Mouse (Mus musculus) hindbrain, embryonic 11.5 days (tissue): ENCODE measurements around the gene Npy4r. TPM values are rescaled to one million over a fixed set of nuclear protein-coding genes. Genes with fewer than 3 reads are reported as not detected.

Source experiments
- ATAC-seq: fragments of 200-750 bp; cut with Nextera tagmentation; 2 replicates; pipeline ENCODE4 v1.8.0; 2017; ENCODE audit warnings: mild to moderate bottlenecking, moderate TSS enrichment, moderate library complexity; ENCODE audit not compliant: low FRiP score
- DNase-seq: peaks from one replicate; pipeline ENCODE4 v3.0.0-alpha.2; 2015; ENCODE audit warnings: low spot score
- H3K27ac ChIP-seq: fragments of 300-500 bp; sonication (generic); 2 replicates; pipeline ENCODE4 v1.5.1; 2014; ENCODE audit warnings: mild to moderate bottlenecking, low read depth, low read length
- H3K27me3 ChIP-seq: fragments of 300-500 bp; sonication (generic); 2 replicates; pipeline ENCODE4 v1.6.1; 2014; ENCODE audit warnings: mild to moderate bottlenecking, low read length, moderate library complexity, mixed read lengths; ENCODE audit not compliant: control insufficient read depth, insufficient read depth
- H3K36me3 ChIP-seq: fragments of 300-500 bp; sonication (generic); 2 replicates; pipeline ENCODE4 v1.6.1; 2014; ENCODE audit warnings: mild to moderate bottlenecking, low read length, moderate library complexity, mixed read lengths; ENCODE audit not compliant: control insufficient read depth, insufficient read depth
- H3K4me1 ChIP-seq: fragments of 300-500 bp; sonication (generic); replicated peaks from 2 replicates; pipeline ENCODE4 v1.6.1; 2014; ENCODE audit warnings: low read length, mixed read lengths; ENCODE audit not compliant: control insufficient read depth, insufficient read depth
- H3K4me2 ChIP-seq: fragments of 300-500 bp; sonication (generic); replicated peaks from 2 replicates; pipeline ENCODE4 v1.6.1; 2014; ENCODE audit warnings: mild to moderate bottlenecking, low read depth, low read length
- H3K4me3 ChIP-seq: fragments of 300-500 bp; sonication (generic); 2 replicates; pipeline ENCODE4 v1.5.1; 2014; ENCODE audit warnings: low read depth, low read length
- H3K9ac ChIP-seq: fragments of 300-500 bp; sonication (generic); 2 replicates; pipeline ENCODE4 v1.6.1; 2014; ENCODE audit warnings: low read depth, low read length
- H3K9me3 ChIP-seq: fragments of 300-500 bp; sonication (generic); 2 replicates; pipeline ENCODE4 v1.6.1; 2016; ENCODE audit warnings: low read length; ENCODE audit not compliant: control insufficient read depth
- WGBS: fragments of 180-500 bp; shearing (Covaris S2); extraction: QIAGEN DNeasy Blood & Tissue Kit; methylation state at CpG from one replicate; pipeline ENCODE4 v1.1.7; 2014; 5-methylcytosine and 5-hydroxymethylcytosine counted together
- polyA plus RNA-seq: library from polyadenylated mRNA; unstranded; fragments of >200 nt; fragmentation: Nextera tagmentation; extraction: Ambion mirVana; gene quantifications from 2 replicates; pipeline ENCODE4 v1.2.1, GENCODE M21; 2014

The Npy4r gene
- polyA plus RNA-seq, 1 experiment from 2014 or later, result not detected

DNA sequence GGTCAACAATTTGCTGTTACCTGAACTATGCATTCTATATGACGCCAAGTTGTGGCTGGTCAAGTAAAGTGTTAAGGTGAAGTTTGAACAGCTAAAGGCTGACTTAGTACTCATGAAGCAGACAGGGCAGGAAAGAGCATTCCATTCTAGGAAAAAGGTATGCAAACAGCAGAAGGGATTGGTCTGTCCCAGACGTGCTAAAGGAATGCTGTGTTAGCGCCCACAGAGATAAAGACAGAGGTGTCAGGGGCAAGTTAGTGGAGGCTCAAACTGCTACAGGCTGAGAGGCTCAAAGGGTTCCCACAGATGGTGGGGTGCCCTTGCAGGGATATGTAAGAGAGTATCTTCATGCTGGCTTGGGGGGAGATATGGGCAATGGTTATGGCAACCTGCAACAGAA lies 48.4 kb downstream of the Npy4r start:
- Histone ChIP-seq H3K27ac (no peak overlapping the region), H3K36me3 (no peaks in the 10 kb centered on the region), H3K27me3 (no peaks in the 10 kb centered on the region), H3K4me2 (no peak overlapping the region), H3K9me3 (no peaks in the 10 kb centered on the region), H3K4me3 (no peak overlapping the region), H3K9ac (no peak overlapping the region), H3K4me1 (no peaks in the 10 kb centered on the region)
- no peak for ATAC-seq
- DNase-seq, result no peak
- 74% methylated on average over 3 of the region's 3 CpGs for WGBS

- Histone ChIP-seq H3K36me3 (no peaks in the 10 kb centered on the region), H3K27ac (no peak within 1 kb of the TSS), H3K9ac (no peak within 1 kb of the TSS), H3K9me3 (no peaks in the 10 kb centered on the region), H3K4me1 (no peaks in the 10 kb centered on the region), H3K4me2 (no peak within 1 kb of the TSS), H3K4me3 (no peak within 1 kb of the TSS), H3K27me3 (no peaks in the 10 kb centered on the region)
- no peak for DNase-seq
- no peak for ATAC-seq
- WGBS, result 84% methylated on average over 5 of the region's 5 CpGs
Measured at GRCm38 (mm10) chr14:34102601-34103000, 49.7 kb downstream of the Npy4r start, which contains the start of gene A630023A22Rik. A630023A22Rik (minus strand) TSS chr14:34102754.

GRCm38 (mm10) chr14:34096161-34096560 lies 56.1 kb downstream of the Npy4r start:
- Histone ChIP-seq H3K4me1 (no peaks in the 10 kb centered on the region), H3K4me3 (no peak overlapping the region), H3K9ac (no peak overlapping the region), H3K27ac (no peak overlapping the region), H3K9me3 (no peaks in the 10 kb centered on the region), H3K36me3 (no peaks in the 10 kb centered on the region), H3K4me2 (no peak overlapping the region), H3K27me3 (no peaks in the 10 kb centered on the region)
- DNase-seq, result no peak
- 85% methylated on average over 5 of the region's 5 CpGs for WGBS
- ATAC-seq, result no peak

Other genes starting within 250 kb of the Npy4r start
- 9.5 and 10.6 TPM in 2 replicates for gene Gdf10, start 228.9 kb downstream of the Npy4r start, polyA plus RNA-seq
- gene Gdf2, start 211.4 kb downstream of the Npy4r start, polyA plus RNA-seq, result 0.08 TPM in 1 of 2 replicates, not detected in the other
- gene Rbp3, start 198.5 kb downstream of the Npy4r start, polyA plus RNA-seq, result not detected in 2 replicates
- gene Zfp488, start 173.7 kb downstream of the Npy4r start, polyA plus RNA-seq, result 0.10 and 0.20 TPM in 2 replicates
- gene Gm30083, start 137.3 kb downstream of the Npy4r start, polyA plus RNA-seq, result not detected in 2 replicates
- gene Gm5460, start 135.7 kb downstream of the Npy4r start, polyA plus RNA-seq, result not detected in 2 replicates
- not detected in 2 replicates for gene Antxrl, start 99.8 kb downstream of the Npy4r start, polyA plus RNA-seq
- gene Anxa8, start 66.5 kb downstream of the Npy4r start, polyA plus RNA-seq, result 1.5 and 1.8 TPM in 2 replicates
- not detected in 2 replicates for gene A630023A22Rik, start 49.7 kb downstream of the Npy4r start, polyA plus RNA-seq
- 0.33 and 0.74 TPM in 2 replicates for gene Gprin2, start 49.2 kb upstream of the Npy4r start, polyA plus RNA-seq
- 0.32 TPM in 1 of 2 replicates, not detected in the other for gene Syt15, start 67.1 kb upstream of the Npy4r start, polyA plus RNA-seq
- 7.1 and 8.5 TPM in 2 replicates for gene Shld2, start 158.0 kb upstream of the Npy4r start, polyA plus RNA-seq
- gene Glud1, start 158.2 kb upstream of the Npy4r start, polyA plus RNA-seq, result 86.0 and 95.1 TPM in 2 replicates
- not detected in 2 replicates for gene Fam25c, start 202.9 kb upstream of the Npy4r start, polyA plus RNA-seq
- gene Sncg, start 222.3 kb upstream of the Npy4r start, polyA plus RNA-seq, result 123 and 152 TPM in 2 replicates
- 4.4 and 4.7 TPM in 2 replicates for gene Mmrn2, start 223.0 kb upstream of the Npy4r start, polyA plus RNA-seq